Mouse (Mus musculus): ENCODE results near the gene Mto1. TPM values are rescaled to one million over a fixed set of nuclear protein-coding genes. Genes with fewer than 3 reads are reported as not detected.

Mto1 gene
- polyA plus RNA-seq (2016; fragmentation: Nextera tagmentation; extraction: Ambion mirVana): 23.0 and 23.8 TPM in 2 replicates

DNA sequence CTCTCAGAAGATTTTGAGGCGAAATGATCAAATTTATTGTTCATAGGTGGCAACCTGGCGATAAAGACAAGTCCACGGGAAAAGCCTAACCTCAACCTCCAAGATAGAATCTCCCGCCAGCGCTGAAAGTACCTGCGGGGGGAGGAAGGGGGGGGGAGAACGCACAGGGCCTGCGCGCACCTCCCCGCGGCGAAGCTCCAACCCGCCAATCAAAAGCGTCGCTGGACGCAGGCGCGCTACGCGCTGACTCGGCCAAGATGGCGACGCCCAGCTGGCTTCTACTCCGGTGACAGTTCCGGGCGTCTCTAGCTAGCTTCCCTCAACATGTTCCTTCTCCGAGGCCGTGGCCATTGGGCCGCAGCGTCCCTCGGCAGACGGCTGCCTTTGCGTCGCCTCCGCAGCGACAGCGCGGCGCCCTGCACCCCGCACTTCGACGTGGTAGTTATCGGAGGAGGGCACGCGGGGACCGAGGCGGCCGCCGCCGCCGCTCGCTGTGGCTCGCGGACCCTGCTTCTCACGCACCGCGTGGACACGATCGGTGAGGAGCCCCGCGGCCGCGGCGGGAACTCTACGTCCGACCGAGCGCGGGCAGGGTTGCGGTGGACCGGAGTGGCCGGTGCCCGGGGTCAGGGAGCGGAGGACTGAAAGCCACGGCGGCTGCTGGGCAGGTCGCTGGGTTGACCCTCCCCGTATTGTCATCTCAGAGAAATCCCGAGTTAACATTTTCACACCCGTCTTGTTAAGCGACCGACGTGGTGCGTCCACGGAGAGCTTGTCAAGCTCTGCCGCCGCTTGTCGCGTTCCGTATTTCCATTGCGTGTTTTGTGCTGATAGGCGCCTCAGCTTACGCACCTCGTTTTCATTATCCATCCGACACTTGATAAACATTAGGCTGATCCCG, at the start of gene Mto1, which contains the start of gene Gm17324:
Mto1 (plus strand) TSS at position 236 of the 901 bp plus-strand sequence.
Gm17324 (minus strand) TSS at position 814 of the 901 bp plus-strand sequence.
- peaks cover 13% of the 10 kb centered on the region for H3K4me1 ChIP-seq

DNA sequence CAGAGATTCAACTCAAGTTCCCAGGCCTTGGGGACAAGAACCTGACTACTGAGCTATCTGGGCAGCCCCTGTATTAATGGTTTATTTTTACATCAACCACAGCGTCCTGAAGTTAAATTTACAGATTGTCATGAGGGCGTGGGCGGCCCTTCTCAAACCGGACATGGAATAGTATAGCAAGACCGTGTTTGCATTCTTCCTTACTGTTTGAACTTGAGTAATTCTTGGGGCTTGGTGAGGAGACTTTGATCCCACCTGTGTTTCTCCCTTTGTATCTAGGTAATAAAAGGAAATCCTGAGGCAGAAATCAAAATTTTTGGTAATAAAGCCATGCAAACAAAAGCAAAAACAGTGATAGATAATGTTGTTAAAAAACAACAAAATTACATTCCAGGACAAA, 47.4 kb upstream of the Mto1 start:
- DNase-seq (ENCODE audit: low spot score): no peak
- peaks cover 8% of the 10 kb centered on the region for H3K4me1 ChIP-seq
- peaks cover 37% of the 10 kb centered on the region for H3K27me3 ChIP-seq (replicated peaks; ENCODE audit: low read depth, poor library complexity, severe bottlenecking)
- H3K27ac ChIP-seq (replicated peaks): no peak overlapping the region
- H3K36me3 ChIP-seq (replicated peaks): no peaks in the 10 kb centered on the region
- H3K4me3 ChIP-seq: no peak overlapping the region
- H3K9me3 ChIP-seq: no peaks in the 10 kb centered on the region
- WGBS: 90% methylated on average over 5 of the region's 5 CpGs

More for the DNA sequence above, at the start of gene Mto1, which contains the start of gene Gm17324:
- Histone ChIP-seq H3K9me3 (no peaks in the 10 kb centered on the region), H3K27me3 (replicated peaks; ENCODE audit: low read depth, poor library complexity, severe bottlenecking) (peaks cover 41% of the 10 kb centered on the region), H3K4me3 (peak within 1 kb of the TSS; percentile 100), H3K36me3 (replicated peaks) (peaks cover 25% of the 10 kb centered on the region), H3K27ac (replicated peaks) (peak within 1 kb of the TSS; percentile 89)
- peak; percentile 94 for DNase-seq (ENCODE audit: low spot score)
- under 1% methylated on average over 96 of the region's 96 CpGs for WGBS

DNA sequence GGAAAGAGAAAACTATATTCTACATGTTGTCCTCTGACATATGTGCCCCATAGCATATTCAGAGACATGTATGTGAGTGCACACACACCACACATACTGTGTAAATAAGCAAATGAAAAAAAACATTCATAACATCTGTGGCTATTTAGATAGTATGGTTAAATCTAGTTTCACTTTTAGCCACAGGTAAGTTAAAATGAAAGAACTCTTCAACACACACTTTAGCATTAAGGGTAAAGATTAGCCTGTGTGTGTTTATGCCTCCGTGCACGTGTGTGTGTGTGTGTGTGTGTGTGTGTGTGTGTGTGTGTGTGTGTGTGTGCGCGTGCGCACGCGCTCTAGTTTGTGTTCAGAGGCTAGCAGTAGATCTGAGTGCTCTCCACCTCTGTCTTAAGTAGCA, 46.4 kb upstream of the Mto1 start:
- H3K36me3 ChIP-seq (replicated peaks): no peaks in the 10 kb centered on the region
- H3K4me1 ChIP-seq: no peaks in the 10 kb centered on the region
- WGBS: 94% methylated on average over 7 of the region's 7 CpGs
- H3K4me3 ChIP-seq: no peak overlapping the region
- H3K9me3 ChIP-seq: no peaks in the 10 kb centered on the region
- H3K27me3 ChIP-seq (replicated peaks; ENCODE audit: low read depth, poor library complexity, severe bottlenecking): peaks cover 27% of the 10 kb centered on the region
- DNase-seq (ENCODE audit: low spot score): no peak
- no peak overlapping the region for H3K27ac ChIP-seq (replicated peaks)

DNA sequence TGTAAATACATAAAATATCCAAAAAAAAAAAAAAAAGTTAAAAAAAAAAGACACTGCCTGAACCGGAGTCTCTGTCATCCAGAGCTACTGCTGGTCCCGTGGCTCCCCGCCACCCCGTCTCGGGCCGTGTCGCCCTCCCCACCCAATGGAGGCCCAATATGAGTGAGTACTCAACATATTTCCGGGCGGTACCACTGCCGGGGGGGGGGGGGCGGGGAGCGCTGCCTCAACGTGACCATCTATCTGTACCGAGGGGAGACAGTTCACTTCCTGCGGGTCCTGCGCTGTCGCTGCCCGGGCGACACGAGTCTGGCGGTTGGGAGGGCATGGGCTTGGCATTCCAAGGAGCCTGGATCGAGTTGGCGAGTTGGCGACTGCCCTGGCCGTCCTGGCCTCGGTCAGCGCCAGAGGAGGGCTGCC, 20.6 kb upstream of the Mto1 start:
- Histone ChIP-seq H3K4me3 (peak overlapping the region; percentile 53), H3K36me3 (replicated peaks) (no peaks in the 10 kb centered on the region), H3K27ac (replicated peaks) (peak overlapping the region; percentile 35; the same call in 1 of the 2 replicates), H3K9me3 (no peaks in the 10 kb centered on the region), H3K27me3 (replicated peaks; ENCODE audit: low read depth, poor library complexity, severe bottlenecking) (peaks cover 15% of the 10 kb centered on the region), H3K4me1 (peaks cover 6% of the 10 kb centered on the region)
- WGBS: 36% methylated on average over 27 of the region's 27 CpGs
- DNase-seq (ENCODE audit: low spot score): no peak

DNA sequence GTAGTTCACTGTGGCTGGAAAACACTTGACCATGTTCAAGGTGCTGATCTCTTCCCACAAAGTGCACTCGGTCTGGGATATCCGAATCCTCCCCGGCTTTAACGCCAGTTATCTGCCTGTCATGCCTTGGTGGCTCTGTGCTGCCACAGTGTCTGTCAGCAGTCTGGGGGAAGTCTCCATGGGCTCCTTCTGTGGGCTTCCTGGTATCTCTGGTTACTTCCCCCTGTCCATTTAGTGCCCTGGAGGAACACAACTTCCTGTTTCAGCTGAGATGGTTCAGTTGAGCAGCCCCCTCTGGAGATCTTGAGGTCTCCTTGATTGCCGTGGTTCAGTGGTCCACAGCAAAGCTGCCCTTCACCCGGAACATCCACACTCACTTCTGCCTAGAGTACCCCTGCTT, 19.8 kb upstream of the Mto1 start:
- Histone ChIP-seq H3K27ac (replicated peaks) (no peak overlapping the region), H3K27me3 (replicated peaks; ENCODE audit: low read depth, poor library complexity, severe bottlenecking) (peaks cover 15% of the 10 kb centered on the region), H3K4me3 (no peak overlapping the region), H3K36me3 (replicated peaks) (no peaks in the 10 kb centered on the region), H3K9me3 (no peaks in the 10 kb centered on the region), H3K4me1 (peaks cover 6% of the 10 kb centered on the region)
- no peak for DNase-seq (ENCODE audit: low spot score)
- WGBS: 74% methylated on average over 6 of the region's 6 CpGs

DNA sequence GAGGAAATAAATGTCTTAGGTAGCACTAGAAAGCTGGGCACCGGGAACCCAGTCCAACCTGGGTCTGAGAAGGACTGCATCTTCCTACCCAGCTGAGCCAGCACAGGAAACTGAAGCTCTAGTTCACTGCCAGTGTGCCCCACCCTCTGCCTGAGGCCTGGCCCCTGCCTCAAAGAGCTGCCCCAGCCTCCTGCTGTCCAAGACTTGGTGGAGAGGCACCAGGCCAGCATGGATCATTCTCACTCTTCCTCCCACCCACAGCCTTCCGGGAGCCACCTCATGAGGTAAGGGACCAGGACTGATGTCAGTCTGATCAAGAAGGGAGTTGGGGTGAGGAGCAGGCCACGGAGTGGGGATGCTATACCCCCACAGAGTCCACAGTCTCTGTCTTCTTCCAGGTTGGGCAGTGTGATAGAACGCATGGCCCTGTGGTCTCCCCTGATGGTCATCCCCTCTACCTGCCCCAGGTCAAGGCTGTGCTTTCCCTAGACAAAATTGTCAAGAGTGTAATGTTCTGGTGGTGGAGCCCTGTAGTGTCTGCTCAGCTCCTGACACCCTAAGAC, 19.1 kb upstream of the Mto1 start:
- Histone ChIP-seq H3K27me3 (replicated peaks; ENCODE audit: low read depth, poor library complexity, severe bottlenecking) (peaks cover 15% of the 10 kb centered on the region), H3K4me3 (no peak overlapping the region), H3K4me1 (peaks cover 6% of the 10 kb centered on the region), H3K9me3 (no peaks in the 10 kb centered on the region), H3K36me3 (replicated peaks) (no peaks in the 10 kb centered on the region), H3K27ac (replicated peaks) (no peak overlapping the region)
- DNase-seq (ENCODE audit: low spot score): no peak
- WGBS: 89% methylated on average over 4 of the region's 4 CpGs

DNA sequence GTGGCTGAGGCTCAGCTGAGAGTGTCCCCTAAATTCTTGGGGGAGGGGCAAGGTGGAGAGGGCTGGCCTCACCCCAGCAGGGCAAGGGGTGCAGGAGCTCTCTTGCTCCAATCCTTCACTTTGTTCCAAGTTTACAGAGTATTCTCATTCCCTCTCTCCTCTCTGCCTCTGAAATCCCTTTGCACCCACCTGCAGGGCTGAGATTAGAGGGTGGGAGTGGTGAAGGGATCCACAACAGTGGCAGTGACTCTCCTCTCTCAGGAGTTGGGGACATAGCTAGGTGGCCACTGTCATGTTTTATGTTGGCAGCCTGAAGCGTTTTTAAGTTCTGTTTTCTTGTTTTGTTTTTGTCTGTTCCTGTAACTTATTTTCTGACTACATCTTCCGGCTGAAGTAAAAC, 18.5 kb upstream of the Mto1 start:
- 64% methylated on average over 2 of the region's 2 CpGs for WGBS

DNA sequence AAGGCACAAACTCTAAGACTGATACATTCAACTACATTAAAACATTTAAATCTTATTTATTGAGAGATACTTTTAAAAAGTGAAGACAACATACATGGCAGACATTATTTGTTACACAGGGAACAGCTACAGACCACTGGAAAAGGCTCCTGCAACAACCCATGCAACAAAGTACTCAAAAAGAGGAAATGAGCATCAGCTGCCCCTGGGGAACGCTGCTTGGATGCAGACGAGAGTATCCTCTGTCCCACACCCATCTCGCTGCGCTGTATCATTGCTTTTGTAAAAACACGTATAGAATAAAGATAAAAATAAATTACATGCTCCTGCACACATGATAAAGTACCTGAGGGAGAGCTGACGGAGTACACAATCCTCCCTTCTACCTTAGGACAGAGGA, 17.5 kb upstream of the Mto1 start:
- 73% methylated on average over 6 of the region's 6 CpGs for WGBS
- Histone ChIP-seq H3K27me3 (replicated peaks; ENCODE audit: low read depth, poor library complexity, severe bottlenecking) (peaks cover 15% of the 10 kb centered on the region), H3K27ac (replicated peaks) (no peak overlapping the region), H3K36me3 (replicated peaks) (no peaks in the 10 kb centered on the region), H3K4me3 (no peak overlapping the region), H3K4me1 (peaks cover 6% of the 10 kb centered on the region), H3K9me3 (no peaks in the 10 kb centered on the region)
- no peak for DNase-seq (ENCODE audit: low spot score)

More for the DNA sequence above, 18.5 kb upstream of the Mto1 start:
- H3K27ac ChIP-seq (replicated peaks): no peak overlapping the region
- DNase-seq (ENCODE audit: low spot score): no peak
- H3K27me3 ChIP-seq (replicated peaks; ENCODE audit: low read depth, poor library complexity, severe bottlenecking): peaks cover 15% of the 10 kb centered on the region
- H3K4me3 ChIP-seq: no peak overlapping the region
- H3K9me3 ChIP-seq: no peaks in the 10 kb centered on the region
- peaks cover 6% of the 10 kb centered on the region for H3K4me1 ChIP-seq
- H3K36me3 ChIP-seq (replicated peaks): no peaks in the 10 kb centered on the region

DNA sequence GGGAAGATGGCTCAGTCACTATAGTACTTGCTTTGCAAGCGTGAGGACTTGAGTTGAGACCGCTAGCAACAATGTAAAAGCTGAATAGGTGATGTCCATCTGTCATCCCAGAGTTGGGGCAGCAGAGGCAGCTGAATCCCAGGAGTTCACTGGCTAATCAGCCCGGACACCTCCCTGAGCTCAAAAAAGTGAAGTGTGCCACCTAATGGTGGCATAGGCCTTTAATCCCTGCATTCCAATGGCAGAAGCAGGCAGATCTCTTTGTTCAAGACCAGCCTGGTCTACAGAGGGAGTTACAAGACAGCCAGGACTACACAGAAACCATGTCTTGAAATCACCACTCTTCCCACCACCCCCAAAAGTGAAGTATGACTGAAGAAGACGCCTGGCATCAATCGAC, 15.5 kb upstream of the Mto1 start:
- H3K27me3 ChIP-seq (replicated peaks; ENCODE audit: low read depth, poor library complexity, severe bottlenecking): peaks cover 14% of the 10 kb centered on the region
- no peak overlapping the region for H3K4me3 ChIP-seq
- H3K4me1 ChIP-seq: peaks cover 4% of the 10 kb centered on the region
- no peak overlapping the region for H3K27ac ChIP-seq (replicated peaks)
- no peaks in the 10 kb centered on the region for H3K9me3 ChIP-seq
- WGBS: 88% methylated on average over 5 of the region's 5 CpGs
- DNase-seq (ENCODE audit: low spot score): no peak
- no peaks in the 10 kb centered on the region for H3K36me3 ChIP-seq (replicated peaks)

DNA sequence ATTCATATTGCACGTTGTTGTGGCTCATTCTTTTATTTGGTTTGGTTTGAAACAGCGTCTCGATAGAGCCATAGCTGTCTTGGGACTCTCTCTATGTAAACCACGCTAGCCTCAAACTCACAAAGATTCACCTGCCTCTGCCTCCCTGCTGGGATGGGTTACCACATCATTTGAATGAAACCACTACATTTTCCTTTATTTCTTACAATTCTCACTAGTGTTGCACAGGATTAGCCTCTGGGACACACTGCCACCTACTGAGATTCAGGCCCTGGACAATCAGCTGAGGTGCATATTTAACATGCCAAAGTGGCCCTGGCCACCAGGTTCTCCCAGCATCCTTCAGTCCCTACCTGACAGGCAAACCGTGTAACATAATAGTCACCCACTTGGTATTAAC, 8.6 kb upstream of the Mto1 start:
- H3K4me1 ChIP-seq: peaks cover 8% of the 10 kb centered on the region
- no peak overlapping the region for H3K27ac ChIP-seq (replicated peaks)
- H3K27me3 ChIP-seq (replicated peaks; ENCODE audit: low read depth, poor library complexity, severe bottlenecking): peaks cover 59% of the 10 kb centered on the region
- no peaks in the 10 kb centered on the region for H3K9me3 ChIP-seq
- no peak for DNase-seq (ENCODE audit: low spot score)
- no peaks in the 10 kb centered on the region for H3K36me3 ChIP-seq (replicated peaks)
- H3K4me3 ChIP-seq: no peak overlapping the region
- WGBS: 67% methylated on average over 5 of the region's 5 CpGs

DNA sequence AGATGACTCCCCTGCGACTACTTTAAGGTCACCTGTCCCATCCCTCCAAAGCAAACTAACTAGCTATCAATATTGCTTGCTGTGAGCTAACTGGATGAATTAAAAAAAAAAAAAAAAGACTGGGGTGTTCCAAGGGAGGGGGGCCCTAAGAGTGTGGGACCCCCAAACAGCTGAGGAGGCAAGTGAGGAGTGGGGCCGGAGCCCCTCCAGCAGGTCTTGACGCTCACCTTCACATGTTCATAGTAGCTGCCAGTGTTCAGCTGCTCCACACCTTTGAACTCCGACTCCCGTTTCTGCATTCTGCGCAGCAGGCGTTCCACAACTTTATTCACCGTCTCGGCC, 5.8 kb upstream of the Mto1 start:
- 6% methylated on average over 9 of the region's 9 CpGs for WGBS
- H3K27ac ChIP-seq (replicated peaks): no peak overlapping the region

DNA sequence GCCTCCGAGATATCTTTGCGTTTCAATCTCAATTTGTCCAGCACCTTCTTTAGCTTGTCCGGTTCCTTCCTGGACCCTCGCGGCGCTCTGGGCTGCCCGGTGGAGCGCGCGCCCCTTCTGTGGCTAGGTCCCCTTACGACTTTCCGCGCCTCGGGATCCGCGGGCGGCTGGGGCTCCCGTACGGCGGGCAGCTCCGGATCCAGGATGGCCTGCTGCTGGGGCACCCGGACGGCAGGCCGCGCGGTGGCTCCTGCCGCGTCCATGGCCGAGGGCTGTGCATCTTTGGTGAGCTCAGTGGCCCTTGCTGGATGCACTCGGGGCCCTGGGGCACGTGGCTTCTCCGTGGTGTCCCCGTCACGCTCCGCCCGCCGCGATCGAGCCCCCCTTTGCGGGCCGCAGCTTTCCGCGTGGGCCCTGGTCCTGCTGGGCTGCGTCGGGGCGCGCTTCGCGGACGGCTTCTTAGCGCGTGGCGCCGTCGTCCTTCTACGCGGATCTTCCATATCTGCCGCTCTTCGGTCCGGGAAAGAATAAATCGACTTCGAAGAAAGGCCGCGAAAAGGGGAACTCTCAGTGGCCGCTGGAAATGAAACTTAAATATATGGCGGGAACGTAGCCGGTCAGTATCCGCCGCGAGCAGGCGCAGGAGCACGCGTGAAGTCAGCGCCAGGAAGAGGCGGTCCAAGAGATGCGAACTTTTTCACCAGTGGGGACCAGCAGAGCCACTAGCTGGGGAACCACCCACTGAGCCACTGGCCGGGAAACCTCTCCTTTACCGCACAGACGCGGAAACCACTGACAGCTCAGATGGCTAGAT, 5.2 kb upstream of the Mto1 start, which contains the start of gene Cgas:
Cgas (minus strand) TSS at position 659 of the 814 bp plus-strand sequence.
- Histone ChIP-seq H3K9me3 (no peaks in the 10 kb centered on the region), H3K4me3 (peak within 1 kb of the TSS; percentile 58), H3K4me1 (peaks cover 10% of the 10 kb centered on the region), H3K36me3 (replicated peaks) (no peaks in the 10 kb centered on the region), H3K27me3 (replicated peaks; ENCODE audit: low read depth, poor library complexity, severe bottlenecking) (peaks cover 88% of the 10 kb centered on the region), H3K27ac (replicated peaks) (peak within 1 kb of the TSS; percentile 74)
- 1% methylated on average over 81 of the region's 81 CpGs for WGBS
- peak; percentile 67 for DNase-seq (ENCODE audit: low spot score)

More for the DNA sequence above, 5.8 kb upstream of the Mto1 start:
- Histone ChIP-seq H3K36me3 (replicated peaks) (no peaks in the 10 kb centered on the region), H3K4me1 (peaks cover 8% of the 10 kb centered on the region), H3K27me3 (replicated peaks; ENCODE audit: low read depth, poor library complexity, severe bottlenecking) (peaks cover 87% of the 10 kb centered on the region), H3K4me3 (peak overlapping the region; percentile 58), H3K9me3 (no peaks in the 10 kb centered on the region)
- no peak for DNase-seq (ENCODE audit: low spot score)
